Comparison of ENCODE assay signal across 8 mouse cellular contexts in the genomic region with DNA sequence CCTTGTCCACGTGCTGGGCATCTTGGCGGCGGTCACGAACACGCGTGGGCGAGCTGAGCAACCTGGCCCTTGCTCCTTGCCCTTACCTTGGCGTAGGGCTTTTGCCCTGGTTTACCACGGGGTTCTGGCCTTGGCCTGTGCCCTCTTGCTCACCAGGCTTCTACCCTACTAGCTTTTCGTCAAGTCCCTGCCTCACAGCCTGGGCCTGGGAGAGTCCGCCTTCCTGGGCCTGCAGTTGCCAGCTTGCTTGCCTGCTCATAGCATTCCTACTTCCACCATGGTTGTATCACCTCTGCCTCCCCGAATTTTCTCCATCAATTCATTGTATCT. TPM values are rescaled to one million over a fixed set of nuclear protein-coding genes. Genes with fewer than 3 reads are reported as not detected.
DNase-seq lines count a peak whose midpoint lies in the region; ATAC-seq and TF ChIP-seq lines count a peak whose summit lies in the region.

No protein-coding gene starts in this region.

- intact Hi-C loops in heart, postnatal 10 days (cut with DNase I): loop anchor here (2.0 to 5.0 kb wide), 2 partner anchors 54 to 101 kb away; a partner anchor contains a TSS

- peak overlapping the region; percentile 87 for H3K9ac ChIP-seq in heart, embryonic 11.5 days (ENCODE audit: low read depth, low read length)
- peak overlapping the region; percentile 81 for H3K9ac ChIP-seq in forebrain, embryonic 16.5 days (replicated peaks; ENCODE audit: low read depth, low read length)

- WGBS in heart, embryonic 11.5 days (ENCODE audit: insufficient replicate concordance): 6% methylated on average over 12 of the region's 12 CpGs
- WGBS in forebrain, embryonic 16.5 days: 2% methylated on average over 11 of the region's 12 CpGs

- peak overlapping the region; percentile 93 for H3K4me2 ChIP-seq in heart, embryonic 11.5 days
- H3K4me2 ChIP-seq in forebrain, embryonic 16.5 days (ENCODE audit: low read length): peak overlapping the region; percentile 97

- H3K4me3 ChIP-seq in heart, embryonic 11.5 days (ENCODE audit: low read depth, low read length): peak overlapping the region; percentile 99
- peak overlapping the region; percentile 94 for H3K4me3 ChIP-seq in E14TG2a.4 (replicated peaks; ENCODE audit: low read length)
- H3K4me3 ChIP-seq in forebrain, embryonic 16.5 days (replicated peaks; ENCODE audit: low read length): peak overlapping the region; percentile 93

- H3K36me3 ChIP-seq in heart, embryonic 11.5 days (ENCODE audit: control insufficient read depth, insufficient read depth, low read length): no peaks in the 10 kb centered on the region
- no peaks in the 10 kb centered on the region for H3K36me3 ChIP-seq in E14TG2a.4 (ENCODE audit: insufficient read depth, low read length)
- no peaks in the 10 kb centered on the region for H3K36me3 ChIP-seq in forebrain, embryonic 16.5 days (ENCODE audit: control insufficient read depth, insufficient read depth)

- ATAC-seq in heart, embryonic 11.5 days (replicated peaks; ENCODE audit: insufficient number of reproducible peaks, low FRiP score, low TSS enrichment): no peak
- peak; percentile 4 for ATAC-seq in forebrain, embryonic 16.5 days
- peak; percentile 2 for ATAC-seq in megakaryocyte progenitor cell, adult 5-6 weeks (replicated peaks; ENCODE audit: poor library complexity)

- peak overlapping the region; percentile 97 for H3K27ac ChIP-seq in heart, embryonic 11.5 days (ENCODE audit: low read depth, low read length)
- peak overlapping the region; percentile 93 for H3K27ac ChIP-seq in forebrain, embryonic 16.5 days (ENCODE audit: low read length)

- H3K27me3 ChIP-seq in heart, embryonic 11.5 days (ENCODE audit: control insufficient read depth, insufficient read depth, low read length): no peaks in the 10 kb centered on the region
- 0 out of 2 replicates have a peak, but pooled peaks cover 2% of the 10 kb centered on the region for H3K27me3 ChIP-seq in E14TG2a.4 (ENCODE audit: insufficient read depth, low read length)
- no peaks in the 10 kb centered on the region; the same call in 1 of the 2 replicates for H3K27me3 ChIP-seq in forebrain, embryonic 16.5 days (replicated peaks; ENCODE audit: control insufficient read depth, insufficient read depth, low read length)

- no peak for TF ChIP-seq CTCF in E14TG2a.4 (conservative IDR thresholded peaks at IDR 0.05; ENCODE audit: low read length)

- DNase-seq in heart, postnatal 10 days: no peak
- no peak for DNase-seq in spleen, postnatal 36 days (ENCODE audit: low spot score in 2 of 2)
- no peak for DNase-seq in urinary bladder, postnatal 10 days (ENCODE audit: low spot score)
- no peak for DNase-seq in cerebellum, postnatal 36 days

- peaks cover 25% of the 10 kb centered on the region for H3K4me1 ChIP-seq in heart, embryonic 11.5 days (ENCODE audit: control insufficient read depth, insufficient read depth, low read length)
- H3K4me1 ChIP-seq in E14TG2a.4 (replicated peaks; ENCODE audit: low read depth, low read length): peaks cover 44% of the 10 kb centered on the region
- peaks cover 24% of the 10 kb centered on the region for H3K4me1 ChIP-seq in forebrain, embryonic 16.5 days (replicated peaks; ENCODE audit: control insufficient read depth, insufficient read depth, low read length)

- H3K9me3 ChIP-seq in heart, embryonic 11.5 days (replicated peaks; ENCODE audit: control insufficient read depth, low read length): no peaks in the 10 kb centered on the region
- H3K9me3 ChIP-seq in E14TG2a.4 (ENCODE audit: low read length): no peaks in the 10 kb centered on the region
- no peaks in the 10 kb centered on the region for H3K9me3 ChIP-seq in forebrain, embryonic 16.5 days (ENCODE audit: control insufficient read depth, low read length)

RNA-seq across cellular contexts. Expression of a gene that starts 0.8 kb away (rescaled TPM):
- polyA plus RNA-seq in heart, embryonic 11.5 days (2014; fragmentation: Nextera tagmentation; extraction: Ambion mirVana): 6.2 and 10.0 TPM in 2 replicates
- total RNA-seq in heart, postnatal 10 days (2021): 10 to 100 TPM; 58.0 to 64.8 TPM
- 8.4 and 9.4 TPM in 2 replicates for polyA plus RNA-seq in forebrain, embryonic 16.5 days (2015; fragmentation: Nextera tagmentation; extraction: Ambion mirVana)
- 35.1 and 39.9 TPM in 2 replicates for total RNA-seq in megakaryocyte progenitor cell, adult 5-6 weeks (2015)
- 37.9 and 46.7 TPM in 2 replicates for total RNA-seq in megakaryocyte progenitor cell, adult 5-6 weeks (2017)

RNA-seq across cellular contexts. Expression of a gene that starts 52.5 kb away (rescaled TPM):
- 13.5 and 14.3 TPM in 2 replicates for polyA plus RNA-seq in heart, embryonic 11.5 days (2014; fragmentation: Nextera tagmentation; extraction: Ambion mirVana)
- total RNA-seq in heart, postnatal 10 days (2021): 10 to 100 TPM; 30.1 to 32.7 TPM
- 22.1 and 24.8 TPM in 2 replicates for polyA plus RNA-seq in forebrain, embryonic 16.5 days (2015; fragmentation: Nextera tagmentation; extraction: Ambion mirVana)
- total RNA-seq in megakaryocyte progenitor cell, adult 5-6 weeks (2015): 11.7 and 14.9 TPM in 2 replicates
- total RNA-seq in megakaryocyte progenitor cell, adult 5-6 weeks (2017): 10.8 and 12.4 TPM in 2 replicates
